Mouse (Mus musculus) ovary, postnatal 36 days (tissue): ENCODE measurements around the gene Zfp384.

Experiments
- DNase-seq: peaks from one replicate; pipeline ENCODE4 v3.0.0; 2022; ENCODE audit warnings: low spot score, mixed read lengths

Zfp384 gene

DNA sequence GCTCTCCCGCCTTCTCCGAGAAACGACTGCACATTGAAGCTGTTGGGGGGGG lies at the start of gene Zfp384:
Gene Zfp384, plus strand, starts transcription at position 17 of the 52 bp plus-strand sequence.
- no peak for DNase-seq

DNA sequence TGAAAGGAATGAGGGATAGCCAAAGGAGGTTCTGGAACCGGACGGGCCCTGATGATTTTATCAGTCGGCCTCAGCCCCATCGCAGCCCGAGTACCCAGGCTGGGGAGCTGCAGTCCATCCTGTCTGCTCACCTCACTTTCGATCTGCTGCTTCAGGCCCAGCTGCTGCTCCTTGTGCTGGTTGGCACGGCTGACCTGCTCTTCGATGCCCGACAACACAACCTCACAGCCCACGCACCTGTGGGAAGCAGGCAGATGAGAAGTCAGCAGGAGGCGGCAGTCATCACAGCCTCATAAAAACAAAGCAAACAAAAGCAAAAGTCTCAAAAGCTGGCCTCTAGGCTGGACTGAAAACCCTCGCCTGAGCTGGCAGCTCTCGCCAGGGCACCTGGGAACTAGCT lies 49.0 kb upstream of the Zfp384 start:
- no peak for DNase-seq

DNA sequence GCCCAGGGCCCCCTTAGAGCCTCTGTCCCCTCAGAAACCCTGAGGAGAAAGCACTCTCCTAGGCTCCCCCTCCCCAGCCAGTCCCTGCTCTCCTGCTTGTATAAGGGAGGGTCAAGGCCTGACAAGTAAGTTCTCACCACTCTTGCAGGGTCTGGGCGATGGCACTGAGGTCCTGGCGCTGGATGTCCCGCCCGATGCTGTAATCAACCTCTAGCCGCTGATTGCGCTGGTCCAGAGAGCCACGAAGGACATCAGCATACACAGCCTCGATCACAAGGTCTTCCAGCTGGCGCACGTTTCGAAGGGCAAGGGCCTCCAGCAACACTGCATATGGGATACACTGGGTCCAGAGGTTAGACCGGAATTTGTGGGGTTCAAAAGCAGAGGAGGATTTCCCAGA lies 47.9 kb upstream of the Zfp384 start:
- DNase-seq = peak; percentile 42

DNA sequence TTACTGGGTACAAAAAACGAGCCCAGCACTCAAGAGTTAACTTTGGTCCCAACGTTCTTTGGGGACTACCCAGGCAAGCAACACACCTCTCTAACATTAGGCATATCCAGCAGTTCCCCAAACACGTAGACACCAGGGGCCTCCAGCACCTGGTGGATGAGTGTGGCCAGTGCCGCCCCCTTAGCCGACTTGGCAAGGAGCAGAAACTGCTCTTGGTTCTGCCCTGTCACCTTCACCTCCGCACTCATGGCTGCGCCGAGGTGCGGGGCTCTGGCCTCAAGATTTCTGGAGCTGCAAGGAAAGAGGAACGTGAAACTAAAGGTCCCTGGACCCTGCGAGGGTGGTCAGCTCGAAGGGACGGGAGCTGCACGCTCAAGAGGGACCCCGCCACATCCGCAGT lies 44.3 kb upstream of the Zfp384 start:
- DNase-seq = no peak

DNA sequence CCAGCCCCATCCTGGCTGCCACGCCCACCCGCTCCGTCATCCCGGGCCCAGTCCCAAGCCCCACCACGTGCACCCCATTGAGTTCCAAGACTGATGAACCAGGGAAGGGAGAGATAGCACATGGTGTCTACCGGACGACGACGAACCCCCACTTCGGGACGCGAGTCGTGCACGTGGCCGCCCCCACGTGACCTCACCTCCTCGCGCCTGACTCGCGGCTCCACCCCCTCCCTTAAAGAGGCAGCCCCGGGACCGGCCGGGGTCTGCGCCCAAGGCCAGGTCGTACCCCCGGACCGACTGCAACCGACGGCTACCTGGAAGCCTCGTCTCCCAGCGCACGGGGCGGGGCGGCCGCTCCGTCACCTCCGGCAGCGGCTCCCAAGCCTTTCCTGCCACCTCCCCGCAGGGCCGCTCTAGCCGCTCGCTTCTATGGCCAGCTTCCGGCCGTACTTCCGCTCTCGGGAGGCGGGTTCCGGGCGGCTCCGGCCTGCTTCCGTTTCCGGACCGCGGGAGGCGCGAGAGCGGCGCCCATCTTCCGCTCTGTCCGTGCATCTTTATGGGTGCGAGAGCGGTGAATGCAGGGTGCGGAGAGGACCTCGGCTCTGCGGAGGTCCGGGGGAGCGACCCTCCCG lies 43.7 kb upstream of the Zfp384 start, which contains the start of gene Cops7a:
Gene Cops7a, minus strand, starts transcription at position 451 of the 632 bp plus-strand sequence.
- DNase-seq = peak; percentile 97

DNA sequence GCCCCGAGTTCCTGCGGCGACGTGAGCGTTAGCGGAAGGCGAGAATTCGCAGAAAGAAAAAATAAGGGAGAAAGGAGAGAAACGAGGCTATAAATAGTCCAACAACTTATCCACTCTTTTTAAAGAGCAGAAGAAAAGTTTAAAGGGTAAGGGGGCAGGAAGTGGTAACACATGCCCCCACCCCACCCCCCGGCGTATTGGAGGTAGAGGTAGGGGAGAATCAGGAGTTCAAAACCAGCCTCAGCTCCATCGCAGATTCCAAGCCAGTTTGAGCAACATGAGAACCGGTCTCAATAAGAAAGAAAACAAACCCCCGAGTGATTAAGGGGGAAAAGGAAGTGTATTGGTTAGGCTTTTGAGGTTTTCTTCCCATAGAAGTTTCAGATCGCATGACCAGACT lies 43.2 kb upstream of the Zfp384 start:
- no peak for DNase-seq

DNA sequence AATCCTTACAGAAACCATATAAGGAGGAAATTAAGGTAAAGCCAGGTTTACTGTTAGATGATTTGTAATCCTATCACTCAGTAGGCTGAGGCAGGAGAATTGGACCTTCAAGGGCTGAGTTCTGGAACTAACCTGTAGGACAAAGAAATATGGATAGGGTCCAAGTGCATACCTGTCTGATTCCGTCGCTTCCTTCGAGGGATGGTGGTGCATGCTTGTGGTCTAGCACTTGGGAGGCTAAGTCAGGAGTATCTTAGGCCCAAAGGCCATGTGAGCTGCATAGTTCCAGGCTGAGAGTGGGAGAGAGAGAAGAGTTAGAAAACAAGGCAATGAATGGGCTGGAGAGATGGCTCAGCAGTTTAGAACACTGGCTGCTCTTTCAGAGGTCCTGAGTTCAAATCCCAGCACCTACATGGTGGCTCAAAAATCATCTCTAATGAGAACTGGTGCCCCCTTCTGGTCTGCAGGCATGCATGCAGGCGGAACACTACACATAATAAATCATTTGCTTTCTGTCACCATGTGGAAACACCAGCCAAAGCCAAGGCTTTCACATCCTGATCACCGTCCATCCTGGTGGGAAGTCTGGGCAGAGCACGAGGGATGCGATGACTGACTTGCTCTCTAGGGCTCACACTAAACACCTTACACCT lies 42.4 kb upstream of the Zfp384 start:
- no peak for DNase-seq

DNA sequence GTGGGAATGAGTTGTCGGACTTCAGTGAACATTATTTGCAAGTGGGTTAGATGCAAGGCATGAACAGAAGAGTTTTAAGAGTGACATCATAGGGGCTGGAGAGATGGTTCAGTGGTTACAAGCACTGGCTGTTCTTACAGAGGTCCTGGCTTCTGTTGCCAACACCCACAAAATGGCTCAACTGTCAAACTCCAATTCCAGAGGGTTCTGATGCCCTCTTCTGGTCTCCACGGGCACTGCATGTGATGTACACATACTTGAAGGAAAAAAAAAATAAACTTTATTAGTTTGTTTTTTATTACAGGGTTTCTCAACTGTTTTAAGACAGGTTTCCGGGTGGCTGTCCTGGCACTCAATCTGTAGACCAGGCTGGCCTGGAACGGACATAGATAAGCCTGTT lies 41.2 kb upstream of the Zfp384 start:
- DNase-seq = peak; percentile 21

DNA sequence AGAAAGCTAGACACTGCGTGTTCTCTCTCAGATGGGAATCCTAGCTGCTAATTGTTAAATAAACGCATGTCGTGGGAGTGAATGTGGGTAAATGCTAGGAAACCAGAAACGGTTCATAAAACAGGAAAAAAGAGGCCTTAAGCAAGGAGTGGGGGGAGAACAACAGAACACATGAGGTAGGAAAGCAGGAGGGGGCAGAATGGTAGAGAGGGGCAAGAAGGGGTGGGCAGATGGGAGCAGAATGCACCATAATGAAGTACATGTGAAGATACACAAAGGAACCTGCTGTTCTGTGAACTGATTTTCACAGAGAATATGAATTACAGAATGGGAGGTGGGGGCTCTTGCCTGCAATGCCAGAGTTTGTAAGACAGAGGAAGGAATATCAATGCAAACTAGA lies 16.7 kb upstream of the Zfp384 start:
- no peak for DNase-seq

DNA sequence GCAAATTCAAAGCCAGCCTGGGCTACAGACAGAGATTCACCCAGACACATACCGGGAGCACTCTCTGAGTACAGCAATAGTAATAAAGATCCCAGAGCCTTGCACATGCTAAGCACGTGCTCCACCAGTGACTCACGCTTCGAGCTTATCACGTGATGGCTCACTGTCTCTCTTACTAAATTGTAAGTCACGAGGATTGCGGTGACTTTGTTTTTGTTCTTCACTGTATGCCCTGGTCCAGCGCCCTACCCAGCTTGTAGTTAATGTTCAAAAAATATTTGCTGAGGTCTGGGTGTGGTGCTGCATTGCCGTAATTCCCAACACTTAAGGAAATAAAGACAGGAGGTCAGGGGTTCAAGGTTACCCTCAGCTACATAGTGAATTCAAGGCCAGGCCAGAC lies 15.6 kb upstream of the Zfp384 start:
- DNase-seq = no peak

DNA sequence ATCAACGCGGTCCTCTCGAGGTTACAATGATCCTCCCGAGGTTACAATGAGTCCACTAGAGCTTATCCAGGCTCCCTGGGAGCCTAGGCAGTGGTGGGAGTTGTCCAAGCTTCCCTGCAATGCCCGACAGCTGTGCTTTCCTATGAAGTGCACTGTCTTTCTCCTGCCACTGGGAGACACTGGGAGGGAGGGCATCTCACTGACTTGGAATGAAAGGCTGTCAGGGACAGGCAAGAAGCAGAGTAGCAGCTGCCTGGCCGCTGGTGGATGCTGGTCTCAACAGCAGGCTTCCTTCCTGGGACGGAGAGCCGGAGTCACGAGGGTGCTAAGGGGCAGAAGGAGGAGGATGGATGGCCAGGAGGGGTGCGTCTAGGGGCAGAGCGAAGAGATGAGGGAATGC lies 15.1 kb upstream of the Zfp384 start:
- peak; percentile 21 for DNase-seq

DNA sequence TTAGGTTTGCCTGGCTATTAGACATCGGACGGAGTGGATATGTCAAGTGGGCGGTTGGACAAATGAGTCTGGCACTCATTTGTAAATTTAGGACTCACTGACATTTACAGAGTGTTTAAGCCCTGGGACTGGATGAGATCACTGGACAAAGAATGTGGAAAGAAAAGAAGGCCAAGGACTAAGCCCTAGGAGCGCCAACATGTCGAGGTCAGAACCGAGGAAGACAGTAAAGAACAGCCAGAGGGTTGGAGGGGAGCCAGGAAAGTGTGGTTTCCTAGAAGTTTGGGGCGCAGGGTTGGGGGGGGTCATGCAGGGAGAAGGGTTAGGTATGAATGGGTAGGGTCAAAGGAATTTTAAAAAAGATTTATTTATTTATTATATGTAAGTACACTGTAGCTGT lies 13.7 kb upstream of the Zfp384 start:
- no peak for DNase-seq

DNA sequence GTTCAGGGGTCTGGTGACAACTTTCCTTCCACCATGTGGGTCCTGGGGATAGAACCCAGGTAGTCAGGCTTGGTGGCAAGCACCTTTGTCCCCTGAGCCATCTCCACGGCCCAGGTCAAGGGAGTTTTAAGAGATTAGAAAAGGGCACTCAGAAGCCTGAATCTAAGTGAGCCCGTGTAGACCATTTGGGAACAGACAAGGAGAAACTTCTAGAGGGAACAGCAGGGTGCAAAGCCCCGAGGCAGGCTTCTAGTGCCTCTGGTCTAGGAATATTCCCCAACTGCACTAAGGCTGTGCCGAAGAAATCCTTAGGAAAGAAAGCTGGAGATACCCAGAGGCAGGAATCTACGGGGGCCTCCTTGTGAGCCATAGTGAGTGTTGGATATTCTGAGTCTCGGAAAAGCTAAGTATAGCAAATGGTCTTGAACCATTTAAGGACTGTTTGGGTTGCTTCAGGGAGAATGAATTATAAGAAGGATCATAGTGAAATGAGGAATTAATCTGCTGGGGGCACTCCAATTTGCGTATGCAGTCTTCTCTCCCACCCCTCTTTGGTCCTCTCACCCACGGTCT lies 13.0 kb upstream of the Zfp384 start:
- no peak for DNase-seq

DNA sequence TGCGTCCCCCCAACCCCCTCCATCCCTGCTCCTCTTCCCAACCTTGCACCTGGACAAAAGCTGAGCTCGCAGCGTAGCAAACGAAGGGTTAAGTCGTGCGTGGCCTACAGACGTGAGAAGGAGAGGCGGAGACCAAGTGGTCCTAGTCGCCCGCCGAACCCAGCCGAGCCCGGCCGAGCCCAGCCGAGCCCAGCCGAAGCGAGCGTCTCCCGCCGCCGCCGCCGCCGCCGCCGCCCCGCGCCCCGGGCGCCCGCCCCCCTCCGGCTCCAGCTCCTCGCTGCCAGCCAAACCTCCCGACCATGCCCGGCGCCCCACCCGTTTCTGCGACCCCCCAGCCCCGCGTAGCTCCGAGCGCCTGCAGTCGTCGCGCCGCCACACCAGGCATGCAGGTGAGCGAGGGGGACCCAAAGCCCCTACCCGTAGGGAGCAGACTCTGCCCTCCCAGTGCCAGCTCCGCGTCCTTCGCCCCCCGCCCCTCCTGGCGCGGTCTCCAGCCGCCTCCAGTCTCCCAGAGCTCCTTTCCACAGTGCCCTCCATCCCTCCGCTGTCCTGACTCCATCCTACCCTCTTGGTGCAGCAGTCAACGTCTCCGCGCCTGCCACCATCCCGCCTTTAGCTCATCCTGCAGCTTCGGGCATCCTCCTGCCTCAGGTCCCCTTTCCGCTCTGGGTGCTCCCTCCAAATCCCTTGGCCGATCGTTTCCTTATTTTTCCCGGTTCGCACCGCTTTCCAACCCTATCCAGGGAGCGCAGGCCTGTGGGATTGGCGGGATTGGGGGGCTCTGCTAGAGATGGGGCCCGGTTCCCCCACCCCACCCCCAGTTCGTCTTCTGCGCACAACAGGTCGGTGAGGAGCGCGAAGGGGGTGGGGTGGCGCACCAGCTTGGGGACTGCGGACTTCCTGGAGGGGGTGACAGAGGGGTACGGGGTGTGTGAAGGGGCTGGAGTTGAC lies 12.1 kb upstream of the Zfp384 start, which contains the start of gene Pianp:
Gene Pianp, plus strand, starts transcription at position 144 of the 951 bp plus-strand sequence.
- DNase-seq = peak; percentile 78

DNA sequence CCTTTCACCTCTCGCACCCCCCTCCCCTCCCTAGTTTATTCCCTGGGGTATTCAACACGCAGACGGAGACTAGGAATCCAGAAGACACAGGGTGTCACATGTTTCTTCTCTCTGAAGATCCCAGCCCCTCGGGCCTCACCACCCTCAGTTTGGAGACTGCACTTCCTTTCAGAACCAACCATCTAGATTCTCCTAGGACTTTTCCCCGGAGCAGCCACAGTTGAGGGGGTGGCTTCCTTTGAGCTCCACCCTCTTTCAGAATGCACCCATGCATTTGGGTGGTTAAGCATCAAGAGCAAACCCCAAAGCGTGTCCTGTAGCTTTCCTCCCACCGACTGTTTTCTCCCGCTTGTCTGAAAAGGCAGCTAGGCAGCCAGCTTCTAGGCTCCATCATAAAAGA lies 10.9 kb upstream of the Zfp384 start:
- no peak for DNase-seq

DNA sequence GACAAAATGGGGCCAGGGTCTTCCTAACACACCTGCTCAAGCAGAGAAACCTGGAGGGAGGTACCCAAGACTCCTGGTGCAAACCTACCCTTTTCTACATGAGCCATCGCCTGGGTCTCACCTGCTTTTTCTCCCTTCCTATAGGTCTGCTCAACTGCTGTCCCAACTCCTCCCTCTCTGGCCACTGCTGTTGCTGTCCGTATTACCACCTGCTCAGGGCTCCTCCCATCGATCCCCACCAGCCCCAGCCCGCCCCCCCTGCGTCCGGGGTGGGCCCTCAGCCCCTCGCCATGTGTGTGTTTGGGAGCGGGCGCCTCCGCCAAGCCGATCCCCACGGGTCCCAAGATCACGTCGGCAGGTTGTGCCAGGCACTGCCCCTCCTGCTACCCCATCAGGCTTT lies 9.9 kb upstream of the Zfp384 start:
- no peak for DNase-seq

DNA sequence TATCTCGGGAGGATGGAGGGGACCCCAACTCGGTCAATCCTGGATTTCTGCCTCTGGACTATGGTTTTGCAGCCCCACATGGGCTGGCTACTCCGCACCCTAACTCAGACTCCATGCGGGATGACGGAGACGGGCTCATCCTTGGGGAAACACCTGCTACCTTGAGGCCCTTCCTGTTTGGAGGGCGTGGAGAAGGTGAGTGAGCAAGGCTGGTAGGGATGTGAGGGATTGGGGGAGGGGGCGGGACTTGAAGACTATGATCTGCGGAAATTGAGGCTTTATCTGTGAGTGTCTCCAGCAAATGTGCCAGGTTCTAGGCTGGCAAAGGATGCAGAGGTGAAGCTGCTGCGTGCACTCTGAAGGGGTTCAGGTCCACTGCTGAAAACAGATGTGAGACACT lies 9.4 kb upstream of the Zfp384 start:
- no peak for DNase-seq

DNA sequence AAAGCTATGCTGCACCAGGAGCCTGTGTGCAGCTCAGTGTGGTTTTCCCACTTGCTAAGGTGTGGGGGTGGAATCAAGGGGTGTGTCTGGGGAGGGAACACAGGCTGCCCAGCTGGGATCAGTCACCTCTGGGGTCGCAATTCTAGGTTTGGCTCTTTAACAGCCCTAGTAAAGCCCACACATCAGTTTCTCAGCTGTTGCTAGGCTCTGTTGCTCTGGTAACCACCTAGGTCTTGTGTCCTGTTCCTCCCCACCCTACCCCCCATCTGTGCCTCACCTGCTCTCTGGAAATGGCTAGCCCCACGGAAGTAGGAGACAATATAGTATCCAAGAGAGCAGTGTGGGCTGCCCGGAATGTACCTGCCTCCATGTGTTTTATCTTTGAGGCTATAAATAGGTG lies 5.2 kb upstream of the Zfp384 start:
- no peak for DNase-seq

DNA sequence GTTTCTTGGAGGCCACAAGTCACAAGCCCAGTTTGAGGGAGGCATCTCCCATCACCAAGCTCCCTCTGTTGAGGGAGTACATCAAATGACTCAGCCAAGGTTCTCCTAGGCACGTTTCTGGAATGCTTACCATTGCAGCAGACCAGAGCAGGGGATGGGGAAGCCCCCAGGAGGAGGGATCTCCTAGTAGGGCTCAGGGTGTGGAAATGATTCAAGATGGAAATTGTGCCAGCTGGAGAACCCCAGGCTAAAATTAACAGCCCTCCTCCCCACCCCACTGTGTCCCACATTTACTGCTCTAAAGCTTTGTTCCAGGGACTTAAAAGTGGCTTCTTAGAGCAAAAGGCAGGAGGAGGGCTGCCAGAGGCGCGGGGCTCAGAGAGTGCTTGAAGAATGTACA lies 3.9 kb upstream of the Zfp384 start:
- DNase-seq = no peak

DNA sequence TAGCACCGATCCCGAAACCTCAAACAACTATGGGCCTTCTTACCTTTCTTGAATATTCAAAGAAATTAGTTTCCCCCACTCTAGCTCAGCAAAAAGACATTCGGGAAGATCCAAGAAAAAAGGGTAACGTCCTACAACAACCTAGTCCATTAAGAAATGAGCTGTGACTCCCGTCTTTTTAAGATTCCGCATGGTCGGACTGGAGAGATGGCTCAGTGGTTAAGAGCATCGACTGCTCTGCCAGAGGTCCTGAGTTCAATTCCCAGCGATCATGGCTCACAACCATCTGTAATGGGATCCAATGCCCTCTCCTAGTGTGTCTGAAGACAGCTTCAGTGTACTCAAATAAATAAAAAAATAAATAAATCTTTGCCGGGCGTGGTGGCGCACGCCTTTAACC lies 885 bp upstream of the Zfp384 start:
- no peak for DNase-seq

DNA sequence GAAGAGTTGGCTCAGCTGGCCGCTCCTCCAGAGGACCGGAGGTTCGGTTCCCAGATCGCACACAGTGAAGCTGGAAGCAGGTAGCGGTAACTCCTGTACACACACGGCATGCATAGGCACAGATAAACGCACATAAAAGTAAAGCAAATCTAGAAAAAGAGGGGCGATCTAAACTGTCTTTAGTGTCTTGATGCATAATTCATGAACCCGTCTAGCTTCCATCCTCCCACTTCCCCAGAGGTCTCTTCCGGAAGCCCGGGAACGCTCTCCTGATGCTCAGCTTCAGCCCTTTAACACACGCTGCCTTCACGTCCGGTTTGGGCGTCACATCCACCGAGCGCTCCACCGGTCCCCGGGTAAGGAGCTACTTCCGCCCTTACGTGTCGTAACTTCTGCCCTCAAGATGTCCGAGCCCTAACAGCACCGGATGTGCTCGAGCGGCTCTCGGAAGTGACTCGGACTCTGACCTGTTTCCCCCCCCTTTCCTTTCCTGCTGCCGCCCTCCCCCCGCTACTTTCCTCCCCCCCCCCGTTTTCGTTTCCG lies 288 bp upstream of the Zfp384 start:
- DNase-seq = peak; percentile 94

DNA sequence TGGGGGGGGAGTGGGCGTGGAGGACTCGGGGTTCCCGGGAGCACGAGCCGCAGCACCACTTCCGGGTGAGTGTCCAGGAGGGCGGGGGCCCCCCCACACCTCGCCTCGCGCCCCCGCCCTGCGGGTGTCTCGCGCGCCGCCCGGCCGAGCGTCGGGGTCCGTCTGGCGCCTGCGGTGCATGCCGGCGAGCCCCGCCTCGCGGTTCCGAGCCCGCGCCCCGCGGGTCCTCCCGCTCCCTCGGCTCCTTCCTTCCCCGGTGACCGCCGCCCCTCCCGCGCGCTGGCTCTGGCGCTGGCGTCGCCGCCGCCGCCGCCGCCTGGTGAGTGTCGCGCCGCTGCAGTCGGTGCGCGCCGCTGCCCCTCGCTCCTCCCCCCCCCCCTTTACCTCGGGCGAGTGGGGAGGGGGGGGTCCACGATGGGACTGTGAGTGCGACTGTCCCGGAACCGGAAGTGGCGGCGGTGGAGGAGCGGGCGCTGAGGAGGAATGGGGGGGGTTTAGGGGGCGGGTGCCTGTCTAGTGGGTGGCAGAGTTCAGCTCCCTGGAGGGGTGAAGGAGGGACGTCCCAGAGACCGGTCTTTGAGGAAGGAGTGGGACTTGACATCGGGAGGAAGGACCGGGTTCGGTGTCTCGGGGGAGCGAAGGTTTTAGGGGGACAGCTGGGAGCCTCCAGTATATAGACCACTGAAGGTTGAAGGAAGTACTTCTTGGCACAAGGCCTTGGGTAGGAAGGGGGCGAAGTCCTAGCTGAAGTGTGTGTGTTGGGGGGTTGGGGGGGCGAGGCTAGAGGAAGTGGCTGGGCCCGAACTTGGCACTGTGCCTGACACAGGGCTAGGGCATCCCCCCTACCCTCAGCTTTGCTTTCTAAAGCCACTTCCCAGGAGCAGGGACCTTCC lies 482 bp downstream of the Zfp384 start:
- DNase-seq = peak; percentile 80
